Mouse (Mus musculus) thymus, adult 2 months (tissue): Measurements from ENCODE around the gene Btbd16.

Source experiments
- CTCF ChIP-seq: fragments of 200-500 bp; IDR thresholded peaks from 2 replicates; pipeline ENCODE4 v1.5.1; 2012; ENCODE audit warnings: mild to moderate bottlenecking, control low read depth, low read length, moderate library complexity, borderline replicate concordance; ENCODE audit not compliant: control insufficient read depth, poor library complexity, insufficient read depth; ENCODE audit errors: extremely low read depth
- POLR2A ChIP-seq: fragments of 200-500 bp; IDR thresholded peaks from 2 replicates; pipeline ENCODE4 v1.6.1; 2012; ENCODE audit warnings: mild to moderate bottlenecking, low read length, control low read depth, moderate library complexity; ENCODE audit not compliant: control insufficient read depth, poor library complexity, insufficient read depth; ENCODE audit errors: extremely low read depth

DNA sequence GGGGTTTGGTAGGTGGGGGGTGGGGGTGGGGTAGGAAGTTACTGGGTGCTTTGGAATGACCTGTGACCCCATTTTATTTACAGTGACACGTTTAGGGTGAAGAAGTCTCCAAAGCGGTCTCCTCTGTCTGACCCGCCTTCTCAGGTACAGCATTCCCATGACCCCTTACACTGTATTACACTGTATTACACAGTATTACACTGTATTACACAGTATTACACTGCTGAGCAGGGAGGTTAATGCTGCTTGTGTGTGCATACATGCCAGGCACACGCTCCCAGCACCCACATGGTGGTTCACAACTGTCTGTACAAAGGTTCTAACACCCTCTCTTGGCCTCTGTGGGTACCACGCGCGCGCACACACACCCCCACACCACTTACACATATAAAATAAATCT is 40.4 kb upstream of the Btbd16 start:
- TF ChIP-seq POLR2A (no peak), CTCF (no peak)
